Mouse (Mus musculus) midbrain, embryonic 14.5 days (tissue): ENCODE measurements around the gene Egln2. TPM values are rescaled to one million over a fixed set of nuclear protein-coding genes. Genes with fewer than 3 reads are reported as not detected.

Source experiments
- ATAC-seq: fragments of 200-750 bp; cut with Nextera tagmentation; 2 replicates; pipeline ENCODE4 v1.8.0; 2017; ENCODE audit warnings: moderate number of reproducible peaks, moderate library complexity; ENCODE audit not compliant: low FRiP score, low TSS enrichment
- DNase-seq: peaks from one replicate; pipeline ENCODE4 v3.0.0-alpha.2; 2015
- H3K27ac ChIP-seq: fragments of 300-500 bp; sonication (generic); replicated peaks from 2 replicates; pipeline ENCODE4 v1.5.1; 2014; ENCODE audit warnings: mild to moderate bottlenecking, low read depth, low read length, moderate library complexity
- H3K27me3 ChIP-seq: fragments of 300-500 bp; sonication (generic); 2 replicates; pipeline ENCODE4 v1.6.1; 2014; ENCODE audit warnings: low read length, control low read depth, mixed read lengths; ENCODE audit not compliant: control insufficient read depth, insufficient read depth
- H3K36me3 ChIP-seq: fragments of 300-500 bp; sonication (generic); 2 replicates; pipeline ENCODE4 v1.6.1; 2014; ENCODE audit warnings: low read length, control low read depth; ENCODE audit not compliant: control insufficient read depth, insufficient read depth
- H3K4me1 ChIP-seq: fragments of 300-500 bp; sonication (generic); 2 replicates; pipeline ENCODE4 v1.6.1; 2014; ENCODE audit warnings: mild to moderate bottlenecking, antibody characterized with exemption, low read length, control low read depth; ENCODE audit not compliant: control insufficient read depth, insufficient read depth
- H3K4me2 ChIP-seq: fragments of 300-500 bp; sonication (generic); 2 replicates; pipeline ENCODE4 v1.6.1; 2014; ENCODE audit warnings: mild to moderate bottlenecking, low read length, moderate library complexity
- H3K4me3 ChIP-seq: fragments of 300-500 bp; sonication (generic); replicated peaks from 2 replicates; pipeline ENCODE4 v1.5.1; 2014; ENCODE audit warnings: low read depth, low read length
- H3K9ac ChIP-seq: fragments of 300-500 bp; sonication (generic); replicated peaks from 2 replicates; pipeline ENCODE4 v1.6.1; 2014; ENCODE audit warnings: mild to moderate bottlenecking, low read length, moderate library complexity
- H3K9me3 ChIP-seq: fragments of 300-500 bp; sonication (generic); 2 replicates; pipeline ENCODE4 v1.6.1; 2016; ENCODE audit warnings: low read length, control low read depth, mixed read lengths; ENCODE audit not compliant: control insufficient read depth
- WGBS: fragments of 180-500 bp; shearing (Covaris S2); extraction: QIAGEN DNeasy Blood & Tissue Kit; methylation state at CpG from one replicate; pipeline ENCODE4 v1.1.7; 2014; 5-methylcytosine and 5-hydroxymethylcytosine counted together
- polyA plus RNA-seq: library from polyadenylated mRNA; unstranded; fragments of >200 nt; fragmentation: Nextera tagmentation; extraction: Ambion mirVana; gene quantifications from 2 replicates; pipeline ENCODE4 v1.2.1, GENCODE M21; 2014

Gene Egln2
- polyA plus RNA-seq, 1 experiment from 2014 or later = 57.3 TPM

- WGBS = under 1% methylated on average over 30 of the region's 43 CpGs
- H3K36me3 ChIP-seq = peaks cover 37% of the 10 kb centered on the region
- H3K27ac ChIP-seq = peak overlapping the region; percentile 99
- no peaks in the 10 kb centered on the region for H3K27me3 ChIP-seq
- peak; percentile 72 for ATAC-seq
- H3K4me3 ChIP-seq = peak overlapping the region; percentile 78
- peak; percentile 90 for DNase-seq
- H3K9me3 ChIP-seq = no peaks in the 10 kb centered on the region
- peaks cover 39% of the 10 kb centered on the region for H3K4me1 ChIP-seq
- peak overlapping the region; percentile 88 for H3K4me2 ChIP-seq
- H3K9ac ChIP-seq = peak overlapping the region; percentile 87
Observed at GRCm38 (mm10) chr7:27166229-27166613, 381 bp downstream of the Egln2 start.

DNA sequence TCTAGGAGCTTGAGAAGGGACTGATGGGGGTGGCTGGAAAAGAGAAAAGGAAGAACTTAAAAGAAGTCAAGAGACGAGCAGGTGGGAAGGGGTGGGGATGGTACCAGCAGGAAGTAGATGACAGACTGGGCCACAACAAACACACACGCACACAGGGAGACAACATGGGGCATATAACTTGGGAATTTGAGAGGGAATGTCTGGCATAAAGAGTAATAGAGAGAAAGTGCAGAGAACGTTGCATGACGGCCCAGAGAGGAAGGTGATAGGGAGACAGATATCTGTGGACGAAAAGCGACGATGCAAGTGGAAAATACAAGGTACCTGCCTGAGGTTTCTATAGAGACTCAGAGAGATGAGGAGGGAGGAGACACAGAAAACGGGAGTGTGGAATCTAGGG, 906 bp downstream of the Egln2 start:
- H3K27ac ChIP-seq = peak overlapping the region; percentile 99
- ATAC-seq (no peak), DNase-seq (no peak)
- H3K36me3 ChIP-seq = peaks cover 32% of the 10 kb centered on the region
- WGBS = 2% methylated on average over 8 of the region's 8 CpGs
- no peaks in the 10 kb centered on the region for H3K9me3 ChIP-seq
- peak overlapping the region; percentile 88 for H3K4me2 ChIP-seq
- H3K4me3 ChIP-seq = peak overlapping the region; percentile 78
- no peaks in the 10 kb centered on the region for H3K27me3 ChIP-seq
- H3K9ac ChIP-seq = peak overlapping the region; percentile 87
- peaks cover 44% of the 10 kb centered on the region for H3K4me1 ChIP-seq

DNA sequence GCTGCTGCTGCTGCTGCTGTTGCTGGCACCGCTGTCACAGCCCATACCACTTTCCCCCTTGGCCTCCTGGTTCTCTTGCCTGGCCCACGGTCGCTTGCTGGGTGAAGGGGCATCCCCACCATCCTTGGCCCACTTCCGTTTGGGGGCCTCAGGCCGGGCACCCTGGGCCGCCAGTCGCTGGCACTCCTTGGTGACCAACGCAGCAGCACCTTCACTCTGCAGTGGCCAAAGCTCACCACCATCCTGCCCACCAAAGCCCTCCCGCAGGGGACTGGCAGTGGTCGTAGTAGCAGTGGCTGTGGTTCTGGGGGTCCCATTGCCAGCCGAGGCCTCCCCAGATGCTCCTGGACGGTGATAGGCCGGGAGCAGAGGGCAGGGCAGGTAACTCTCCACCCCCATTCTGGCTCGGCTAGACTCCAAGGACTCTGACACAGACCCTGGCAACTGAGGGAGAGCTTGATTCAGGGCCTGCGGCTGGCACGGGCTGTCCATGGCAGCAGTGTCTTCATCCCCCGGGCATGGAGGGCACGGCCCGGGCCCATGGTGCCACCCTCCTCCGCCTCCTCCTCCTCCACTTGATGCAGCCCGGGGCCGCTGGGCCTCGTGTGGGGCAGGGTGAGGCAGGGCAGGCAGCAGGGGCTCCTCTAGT, 1.5 kb downstream of the Egln2 start:
- Histone ChIP-seq H3K36me3 (peaks cover 33% of the 10 kb centered on the region), H3K4me1 (peaks cover 50% of the 10 kb centered on the region), H3K27ac (peak overlapping the region; percentile 99; the same call in 1 of the 2 replicates), H3K4me2 (peak overlapping the region; percentile 88), H3K4me3 (peak overlapping the region; percentile 78), H3K27me3 (no peaks in the 10 kb centered on the region), H3K9me3 (no peaks in the 10 kb centered on the region), H3K9ac (peak overlapping the region; percentile 87)
- ATAC-seq (no peak), DNase-seq (no peak)
- 71% methylated on average over 23 of the region's 23 CpGs for WGBS

- DNase-seq = no peak
- H3K36me3 ChIP-seq = peaks cover 36% of the 10 kb centered on the region
- H3K27ac ChIP-seq = no peak overlapping the region
- H3K4me3 ChIP-seq = peak overlapping the region; percentile 78
- H3K4me2 ChIP-seq = peak overlapping the region; percentile 88
- H3K4me1 ChIP-seq = peaks cover 52% of the 10 kb centered on the region
- H3K9ac ChIP-seq = peak overlapping the region; percentile 34
- 80% methylated on average over 33 of the region's 33 CpGs for WGBS
- H3K27me3 ChIP-seq = no peaks in the 10 kb centered on the region
- H3K9me3 ChIP-seq = no peaks in the 10 kb centered on the region
- no peak for ATAC-seq
Observed at GRCm38 (mm10) chr7:27164112-27164947, 2.3 kb downstream of the Egln2 start.

- ATAC-seq = no peak
- H3K9ac ChIP-seq = peak overlapping the region; percentile 34
- H3K27ac ChIP-seq = no peak overlapping the region
- peaks cover 52% of the 10 kb centered on the region for H3K4me1 ChIP-seq
- WGBS = 89% methylated on average over 5 of the region's 5 CpGs
- H3K27me3 ChIP-seq = no peaks in the 10 kb centered on the region
- H3K36me3 ChIP-seq = peaks cover 45% of the 10 kb centered on the region
- peak overlapping the region; percentile 88 for H3K4me2 ChIP-seq
- no peak overlapping the region for H3K4me3 ChIP-seq
- no peak for DNase-seq
- no peaks in the 10 kb centered on the region for H3K9me3 ChIP-seq
Observed at GRCm38 (mm10) chr7:27163450-27163805, 3.2 kb downstream of the Egln2 start.

- 0 out of 2 replicates have a peak overlapping the region, but pooled peaks have one; percentile 2 for H3K27ac ChIP-seq
- DNase-seq (no peak), ATAC-seq (no peak)
- no peak overlapping the region for H3K4me3 ChIP-seq
- H3K36me3 ChIP-seq = peaks cover 50% of the 10 kb centered on the region
- H3K9ac ChIP-seq = peak overlapping the region; percentile 34
- H3K27me3 ChIP-seq = no peaks in the 10 kb centered on the region
- H3K4me1 ChIP-seq = peaks cover 52% of the 10 kb centered on the region
- 86% methylated on average over 5 of the region's 5 CpGs for WGBS
- H3K4me2 ChIP-seq = peak overlapping the region; percentile 88
- no peaks in the 10 kb centered on the region for H3K9me3 ChIP-seq
Observed at GRCm38 (mm10) chr7:27162780-27163449, 3.7 kb downstream of the Egln2 start.

DNA sequence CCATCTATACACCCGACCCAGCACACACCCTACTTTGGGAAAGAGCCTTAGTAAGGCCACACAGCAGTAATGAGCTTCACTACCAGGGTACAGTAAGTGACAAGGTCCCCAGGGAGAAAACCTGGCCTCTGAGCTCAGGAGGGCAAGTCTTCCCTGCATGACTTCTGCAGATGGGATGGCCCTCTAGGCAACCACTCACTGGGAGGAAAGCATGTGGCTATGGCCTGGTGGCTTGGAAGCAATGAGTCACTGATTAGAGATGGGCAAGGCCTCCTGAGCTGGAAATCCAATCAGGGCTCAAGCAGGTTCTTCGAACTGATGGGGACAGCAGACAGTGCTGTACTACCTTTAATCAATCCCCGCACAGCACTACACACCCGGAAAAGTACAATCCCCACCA, 4.9 kb downstream of the Egln2 start:
- Histone ChIP-seq H3K27ac (no peak overlapping the region), H3K36me3 (peaks cover 59% of the 10 kb centered on the region), H3K4me1 (peaks cover 47% of the 10 kb centered on the region), H3K4me2 (no peak overlapping the region; the same call in 1 of the 2 replicates), H3K9me3 (no peaks in the 10 kb centered on the region), H3K27me3 (no peaks in the 10 kb centered on the region), H3K9ac (0 out of 2 replicates have a peak overlapping the region, but pooled peaks have one; percentile 34), H3K4me3 (no peak overlapping the region)
- DNase-seq (no peak), ATAC-seq (no peak)
- WGBS = 82% methylated on average over 4 of the region's 4 CpGs

DNA sequence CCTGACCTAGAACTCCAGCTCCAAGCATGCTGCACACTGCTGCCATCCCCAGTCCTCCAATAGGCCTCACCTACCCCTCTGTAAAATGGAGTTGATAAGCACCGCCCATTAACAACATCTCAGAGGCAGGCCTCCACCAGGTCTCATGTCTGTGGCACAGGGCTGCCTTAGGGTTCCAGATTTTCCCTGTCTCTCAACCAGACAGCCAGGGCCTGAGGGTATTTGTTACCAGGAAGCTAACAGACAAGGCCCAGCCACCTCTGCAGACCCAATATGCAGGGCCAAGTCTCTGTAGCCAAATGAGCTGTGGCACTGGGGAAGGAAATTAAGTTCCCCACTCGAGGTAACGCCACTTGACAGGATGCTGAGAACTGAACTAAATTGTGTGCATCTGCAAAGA, 5.7 kb downstream of the Egln2 start:
- ATAC-seq (no peak), DNase-seq (no peak)
- 93% methylated on average over 3 of the region's 3 CpGs for WGBS
- Histone ChIP-seq H3K27ac (no peak overlapping the region), H3K4me1 (peaks cover 47% of the 10 kb centered on the region), H3K9ac (no peak overlapping the region), H3K4me2 (0 out of 2 replicates have a peak overlapping the region, but pooled peaks have one; percentile 6), H3K36me3 (peaks cover 59% of the 10 kb centered on the region), H3K9me3 (no peaks in the 10 kb centered on the region), H3K27me3 (no peaks in the 10 kb centered on the region), H3K4me3 (no peak overlapping the region)
